Mouse (Mus musculus): ENCODE data around the gene Sema4d. TPM values are rescaled to one million over a fixed set of nuclear protein-coding genes. Genes with fewer than 3 reads are reported as not detected.

The Sema4d gene
- total and polyA plus RNA-seq, 3 experiments, result 6.9 to 20.3 TPM; not detected in 1

DNA sequence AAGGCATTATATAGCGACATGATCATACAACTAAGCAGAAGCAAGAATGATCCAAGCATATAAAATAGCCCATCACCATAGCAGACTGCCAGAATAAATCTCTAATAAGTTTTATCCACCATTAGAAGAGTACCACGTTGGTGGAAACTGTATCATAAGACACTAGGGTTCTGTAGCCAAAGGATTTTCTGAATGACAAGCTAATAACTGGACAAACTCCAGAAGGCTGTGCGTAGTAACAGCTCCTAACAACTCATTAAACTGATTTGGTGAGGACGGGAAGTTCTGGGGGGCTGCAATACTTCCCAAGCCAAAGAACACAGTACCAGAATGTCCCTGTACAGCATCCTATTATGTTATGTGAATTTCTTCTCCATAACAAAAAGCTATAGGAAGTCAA, 26.8 kb downstream of the Sema4d start:
- Histone ChIP-seq H3K9me3 (replicated peaks; ENCODE audit: insufficient read depth, low read length) (no peaks in the 10 kb centered on the region), H3K27me3 (ENCODE audit: control insufficient read depth in 1 of 2, insufficient read depth in 2 of 2, low read length in 2 of 2) (no peaks in the 10 kb centered on the region), H3K79me2 (ENCODE audit: control insufficient read depth, insufficient read depth, low read length, poor library complexity) (no peaks in the 10 kb centered on the region), H3K27ac (ENCODE audit: control insufficient read depth, low read depth, low read length) (no peak overlapping the region), H3K9ac (ENCODE audit: control insufficient read depth, low read depth, low read length, poor library complexity, severe bottlenecking) (no peak overlapping the region), H3K4me3 (ENCODE audit: control insufficient read depth in 1 of 2, insufficient read depth in 1 of 2, low read depth in 2 of 2, low read length in 2 of 2) (no peak overlapping the region), H3K4me1 (ENCODE audit: control insufficient read depth in 1 of 2, insufficient read depth in 2 of 2, low read length in 2 of 2) (peaks cover 8 to 19% of the 10 kb centered on the region in 2 experiments), H3K36me3 (ENCODE audit: control insufficient read depth in 1 of 2, insufficient read depth in 2 of 2, low read length in 2 of 2) (peaks cover 0 to 11% of the 10 kb centered on the region in 2 experiments; a peak in 2 of 4 replicates)
- DNase-seq (ENCODE audit: low read depth, low spot score), result no peak
- TF ChIP-seq EP300 (IDR thresholded peaks at IDR 0.05; ENCODE audit: low read depth in 1 of 2, low read length in 2 of 2), result no peak

DNA sequence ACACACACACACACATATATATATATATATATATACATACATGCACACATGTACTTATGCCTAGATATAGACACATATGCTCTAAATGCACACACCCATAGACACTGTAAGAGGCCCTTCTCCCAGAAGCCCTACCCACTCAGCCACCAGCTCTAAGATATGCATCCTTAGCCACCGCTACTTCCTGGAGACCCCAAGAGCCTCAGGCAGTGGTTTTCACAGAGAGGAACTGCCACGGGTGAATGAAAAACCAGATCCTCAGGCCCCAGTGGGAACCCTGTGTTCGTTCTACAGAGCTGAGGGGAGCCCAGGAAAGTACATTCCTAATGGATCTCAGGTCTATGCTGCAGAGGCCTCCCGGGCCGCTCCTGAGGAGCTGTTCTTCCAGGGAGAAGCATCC, 28.2 kb downstream of the Sema4d start:
- Histone ChIP-seq H3K9ac (ENCODE audit: control insufficient read depth, low read depth, low read length, poor library complexity, severe bottlenecking) (no peak overlapping the region), H3K27me3 (ENCODE audit: control insufficient read depth in 1 of 2, insufficient read depth in 2 of 2, low read length in 2 of 2) (no peaks in the 10 kb centered on the region), H3K9me3 (replicated peaks; ENCODE audit: insufficient read depth, low read length) (no peaks in the 10 kb centered on the region), H3K4me1 (ENCODE audit: control insufficient read depth in 1 of 2, insufficient read depth in 2 of 2, low read length in 2 of 2) (peaks cover 8 to 19% of the 10 kb centered on the region in 2 experiments), H3K36me3 (ENCODE audit: control insufficient read depth in 1 of 2, insufficient read depth in 2 of 2, low read length in 2 of 2) (peaks cover 0 to 11% of the 10 kb centered on the region in 2 experiments; a peak in 2 of 4 replicates), H3K27ac (ENCODE audit: control insufficient read depth, low read depth, low read length) (no peak overlapping the region), H3K79me2 (ENCODE audit: control insufficient read depth, insufficient read depth, low read length, poor library complexity) (no peaks in the 10 kb centered on the region), H3K4me3 (ENCODE audit: control insufficient read depth in 1 of 2, insufficient read depth in 1 of 2, low read depth in 2 of 2, low read length in 2 of 2) (no peak overlapping the region)
- no peak for TF ChIP-seq MYB (IDR thresholded peaks at IDR 0.05; ENCODE audit: low read depth, low read length)
- TF ChIP-seq HCFC1 (IDR thresholded peaks at IDR 0.05; ENCODE audit: low read depth, low read length), result no peak
- no peak for TF ChIP-seq CHD1 (IDR thresholded peaks at IDR 0.05; ENCODE audit: low read depth, low read length)
- no peak for TF ChIP-seq EP300 (IDR thresholded peaks at IDR 0.05; ENCODE audit: low read depth in 1 of 2, low read length in 2 of 2)
- TF ChIP-seq NELFE (IDR thresholded peaks at IDR 0.05; ENCODE audit: low read depth, low read length), result no peak
- no peak for TF ChIP-seq GABPA (IDR thresholded peaks at IDR 0.05; ENCODE audit: low read depth, low read length)
- TF ChIP-seq TBP (IDR thresholded peaks at IDR 0.05; ENCODE audit: low read depth, low read length), result no peak
- TF ChIP-seq RCOR1 (IDR thresholded peaks at IDR 0.05; ENCODE audit: low read depth, low read length), result no peak
- no peak for TF ChIP-seq SIN3A (IDR thresholded peaks at IDR 0.05; ENCODE audit: low read length)
- TF ChIP-seq ELF1 (IDR thresholded peaks at IDR 0.05; ENCODE audit: low read depth, low read length), result no peak
- TF ChIP-seq ZKSCAN1 (IDR thresholded peaks at IDR 0.05; ENCODE audit: low read depth, low read length), result no peak
- no peak for TF ChIP-seq NRF1 (IDR thresholded peaks at IDR 0.05; ENCODE audit: insufficient read depth, low read depth, low read length, poor library complexity, severe bottlenecking)
- no peak for TF ChIP-seq ETS1 (IDR thresholded peaks at IDR 0.05; ENCODE audit: low read depth, low read length)
- no peak for TF ChIP-seq MAZ (IDR thresholded peaks at IDR 0.05; ENCODE audit: low read depth, low read length)
- no peak for TF ChIP-seq KAT2A (conservative IDR thresholded peaks at IDR 0.05; ENCODE audit: low read depth, low read length)
- no peak for DNase-seq (ENCODE audit: low read depth, low spot score)
